Mouse (Mus musculus): ENCODE results near the gene A130010J15Rik. TPM values are rescaled to one million over a fixed set of nuclear protein-coding genes. Genes with fewer than 3 reads are reported as not detected.

Gene A130010J15Rik
- total and polyA plus RNA-seq, 2 experiments = 3.5 to 8.1 TPM

GRCm38 (mm10) chr1:193181104-193181503, 13.3 kb downstream of the A130010J15Rik start:
- no peak for DNase-seq (ENCODE audit: extremely low read depth, low read depth, low spot score)
- no peak overlapping the region for H3K27ac ChIP-seq (replicated peaks; ENCODE audit: insufficient read depth, low read depth, low read length)
- WGBS = 71% methylated on average over 3 of the region's 3 CpGs
- H3K9ac ChIP-seq (ENCODE audit: low read depth, low read length) = no peak overlapping the region
- H3K79me2 ChIP-seq (ENCODE audit: control insufficient read depth, insufficient read depth, low read length) = no peaks in the 10 kb centered on the region
- H3K36me3 ChIP-seq (ENCODE audit: control insufficient read depth, insufficient read depth, low read length) = no peaks in the 10 kb centered on the region
- TF ChIP-seq CTCF (IDR thresholded peaks at IDR 0.05; ENCODE audit: low read depth, low read length) (no peak), POLR2A (IDR thresholded peaks at IDR 0.05; ENCODE audit: extremely low read depth, insufficient read depth, low read length) (no peak)
- H3K4me3 ChIP-seq (ENCODE audit: insufficient read depth, low read depth, low read length) = no peak overlapping the region
- peaks cover 2% of the 10 kb centered on the region; the same call in 1 of the 2 replicates for H3K4me1 ChIP-seq (ENCODE audit: control insufficient read depth, insufficient read depth, low read length)
- H3K27me3 ChIP-seq (ENCODE audit: control insufficient read depth, insufficient read depth, low read length) = no peaks in the 10 kb centered on the region

- H3K4me3 ChIP-seq (ENCODE audit: insufficient read depth, low read depth, low read length) = no peak overlapping the region
- 95% methylated on average over 6 of the region's 6 CpGs for WGBS
- H3K36me3 ChIP-seq (ENCODE audit: control insufficient read depth, insufficient read depth, low read length) = no peaks in the 10 kb centered on the region
- no peaks in the 10 kb centered on the region for H3K27me3 ChIP-seq (ENCODE audit: control insufficient read depth, insufficient read depth, low read length)
- no peaks in the 10 kb centered on the region for H3K4me1 ChIP-seq (ENCODE audit: control insufficient read depth, insufficient read depth, low read length)
- H3K9ac ChIP-seq (ENCODE audit: low read depth, low read length) = no peak overlapping the region
- H3K79me2 ChIP-seq (ENCODE audit: control insufficient read depth, insufficient read depth, low read length) = no peaks in the 10 kb centered on the region
- TF ChIP-seq POLR2A (IDR thresholded peaks at IDR 0.05; ENCODE audit: extremely low read depth, insufficient read depth, low read length) (no peak), CTCF (IDR thresholded peaks at IDR 0.05; ENCODE audit: low read depth, low read length) (no peak)
- DNase-seq (ENCODE audit: extremely low read depth, low read depth, low spot score) = no peak
- H3K27ac ChIP-seq (replicated peaks; ENCODE audit: insufficient read depth, low read depth, low read length) = no peak overlapping the region
Observed at GRCm38 (mm10) chr1:193188257-193188656, 20.4 kb downstream of the A130010J15Rik start.

DNA sequence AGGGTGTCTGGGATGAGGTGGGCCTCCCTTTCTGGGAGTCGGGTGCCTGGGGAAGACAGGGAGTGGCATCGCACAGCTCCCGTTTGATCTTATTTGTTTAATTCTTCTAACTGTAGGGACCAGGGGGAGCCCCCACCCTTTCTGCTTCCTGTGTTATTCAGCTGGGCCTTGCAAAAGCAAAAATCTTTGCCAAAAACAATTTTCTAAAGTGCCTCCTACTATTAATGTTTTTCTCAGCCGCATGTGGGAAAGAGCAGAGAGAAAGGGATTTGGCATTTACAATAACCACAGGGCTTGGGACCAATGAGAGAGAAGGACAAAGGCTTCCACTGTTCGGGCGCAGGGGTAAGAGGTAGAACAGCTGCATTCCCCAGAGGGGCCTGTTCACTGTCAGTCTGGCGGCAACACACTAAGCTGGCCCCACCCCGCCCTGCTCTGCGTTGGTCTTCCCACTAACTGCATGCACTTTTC, 21.3 kb downstream of the A130010J15Rik start:
- Histone ChIP-seq H3K4me3 (ENCODE audit: insufficient read depth, low read depth, low read length) (no peak overlapping the region), H3K79me2 (ENCODE audit: control insufficient read depth, insufficient read depth, low read length) (no peaks in the 10 kb centered on the region), H3K27ac (replicated peaks; ENCODE audit: insufficient read depth, low read depth, low read length) (0 out of 2 replicates have a peak overlapping the region, but pooled peaks have one; percentile 23), H3K36me3 (ENCODE audit: control insufficient read depth, insufficient read depth, low read length) (no peaks in the 10 kb centered on the region), H3K9ac (ENCODE audit: low read depth, low read length) (no peak overlapping the region), H3K27me3 (ENCODE audit: control insufficient read depth, insufficient read depth, low read length) (no peaks in the 10 kb centered on the region), H3K4me1 (ENCODE audit: control insufficient read depth, insufficient read depth, low read length) (no peaks in the 10 kb centered on the region)
- TF ChIP-seq POLR2A (IDR thresholded peaks at IDR 0.05; ENCODE audit: extremely low read depth, insufficient read depth, low read length) (no peak), CTCF (IDR thresholded peaks at IDR 0.05; ENCODE audit: low read depth, low read length) (no peak)
- WGBS = 71% methylated on average over 9 of the region's 9 CpGs
- no peak for DNase-seq (ENCODE audit: extremely low read depth, low read depth, low spot score)

DNA sequence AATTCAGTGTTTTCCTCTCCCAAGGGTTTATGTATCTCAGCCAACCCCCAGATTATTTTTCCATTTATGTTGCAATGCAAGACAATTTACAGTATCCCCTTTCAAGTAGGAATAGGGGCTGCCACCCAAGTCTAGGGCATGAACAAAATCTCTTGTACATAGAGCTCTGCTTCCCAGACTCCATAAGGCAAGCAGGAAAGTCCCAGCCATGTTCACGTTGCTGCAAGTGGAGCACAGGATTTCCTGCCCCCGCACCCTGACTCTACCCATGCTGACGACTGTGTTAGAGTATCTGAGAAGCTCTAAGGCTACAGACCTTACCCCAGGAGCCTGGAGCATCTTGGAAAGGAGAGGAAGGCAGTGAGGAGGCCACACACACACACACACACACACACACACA, 21.9 kb downstream of the A130010J15Rik start:
- no peaks in the 10 kb centered on the region for H3K4me1 ChIP-seq (ENCODE audit: control insufficient read depth, insufficient read depth, low read length)
- H3K36me3 ChIP-seq (ENCODE audit: control insufficient read depth, insufficient read depth, low read length) = no peaks in the 10 kb centered on the region
- no peaks in the 10 kb centered on the region for H3K79me2 ChIP-seq (ENCODE audit: control insufficient read depth, insufficient read depth, low read length)
- no peak overlapping the region for H3K4me3 ChIP-seq (ENCODE audit: insufficient read depth, low read depth, low read length)
- no peak overlapping the region for H3K9ac ChIP-seq (ENCODE audit: low read depth, low read length)
- H3K27ac ChIP-seq (replicated peaks; ENCODE audit: insufficient read depth, low read depth, low read length) = no peak overlapping the region
- H3K27me3 ChIP-seq (ENCODE audit: control insufficient read depth, insufficient read depth, low read length) = no peaks in the 10 kb centered on the region
- DNase-seq (ENCODE audit: extremely low read depth, low read depth, low spot score) = no peak
- 61% methylated on average over 3 of the region's 3 CpGs for whole genome bisulfite sequencing
- no peak for TF ChIP-seq CTCF (IDR thresholded peaks at IDR 0.05; ENCODE audit: low read depth, low read length)
- no peak for TF ChIP-seq POLR2A (IDR thresholded peaks at IDR 0.05; ENCODE audit: extremely low read depth, insufficient read depth, low read length)

- no peak overlapping the region for H3K27ac ChIP-seq (replicated peaks; ENCODE audit: insufficient read depth, low read depth, low read length)
- no peak for DNase-seq (ENCODE audit: extremely low read depth, low read depth, low spot score)
- H3K4me3 ChIP-seq (ENCODE audit: insufficient read depth, low read depth, low read length) = no peak overlapping the region
- no peaks in the 10 kb centered on the region for H3K27me3 ChIP-seq (ENCODE audit: control insufficient read depth, insufficient read depth, low read length)
- no peaks in the 10 kb centered on the region for H3K36me3 ChIP-seq (ENCODE audit: control insufficient read depth, insufficient read depth, low read length)
- H3K4me1 ChIP-seq (ENCODE audit: control insufficient read depth, insufficient read depth, low read length) = no peaks in the 10 kb centered on the region
- TF ChIP-seq CTCF (IDR thresholded peaks at IDR 0.05; ENCODE audit: low read depth, low read length) (no peak), POLR2A (IDR thresholded peaks at IDR 0.05; ENCODE audit: extremely low read depth, insufficient read depth, low read length) (no peak)
- H3K9ac ChIP-seq (ENCODE audit: low read depth, low read length) = no peak overlapping the region
- no peaks in the 10 kb centered on the region for H3K79me2 ChIP-seq (ENCODE audit: control insufficient read depth, insufficient read depth, low read length)
- 84% methylated on average over 7 of the region's 7 CpGs for WGBS
Observed at GRCm38 (mm10) chr1:193191675-193192283, 23.9 kb downstream of the A130010J15Rik start.

- Histone ChIP-seq H3K36me3 (ENCODE audit: control insufficient read depth, insufficient read depth, low read length) (no peaks in the 10 kb centered on the region), H3K4me3 (ENCODE audit: insufficient read depth, low read depth, low read length) (no peak overlapping the region), H3K27me3 (ENCODE audit: control insufficient read depth, insufficient read depth, low read length) (no peaks in the 10 kb centered on the region), H3K4me1 (ENCODE audit: control insufficient read depth, insufficient read depth, low read length) (no peaks in the 10 kb centered on the region), H3K27ac (replicated peaks; ENCODE audit: insufficient read depth, low read depth, low read length) (no peak overlapping the region), H3K9ac (ENCODE audit: low read depth, low read length) (no peak overlapping the region), H3K79me2 (ENCODE audit: control insufficient read depth, insufficient read depth, low read length) (no peaks in the 10 kb centered on the region)
- DNase-seq (ENCODE audit: extremely low read depth, low read depth, low spot score) = no peak
- WGBS = 62% methylated on average over 3 of the region's 3 CpGs
- TF ChIP-seq CTCF (IDR thresholded peaks at IDR 0.05; ENCODE audit: low read depth, low read length) (no peak), POLR2A (IDR thresholded peaks at IDR 0.05; ENCODE audit: extremely low read depth, insufficient read depth, low read length) (no peak)
Observed at GRCm38 (mm10) chr1:193194416-193195140, 26.7 kb downstream of the A130010J15Rik start.

Measured in liver, adult 2 months (tissue).